8 mouse cellular contexts compared by ENCODE assay signal in genomic region chr4:155654456-155655298, GRCm38 (mm10). TPM values are rescaled to one million over a fixed set of nuclear protein-coding genes. Genes with fewer than 3 reads are reported as not detected.
DNase-seq lines count a peak whose midpoint lies in the region; ATAC-seq and TF ChIP-seq lines count a peak whose summit lies in the region.

No protein-coding gene starts in this region.

- H3K27me3 ChIP-seq in heart, adult 2 months (ENCODE audit: control insufficient read depth, insufficient read depth, low read length) = peaks cover 3% of the 10 kb centered on the region; the same call in 1 of the 2 replicates
- peaks cover 15% of the 10 kb centered on the region for H3K27me3 ChIP-seq in kidney, embryonic 16.5 days (ENCODE audit: insufficient read depth, low read length)
- no peaks in the 10 kb centered on the region for H3K27me3 ChIP-seq in small intestine, adult 2 months (ENCODE audit: control insufficient read depth, insufficient read depth, low read length)

- TF ChIP-seq EP300 in heart, adult 2 months (IDR thresholded peaks at IDR 0.05; ENCODE audit: insufficient read depth, low read depth, low read length) = no peak

- peak overlapping the region; percentile 71 for H3K4me2 ChIP-seq in kidney, embryonic 16.5 days (replicated peaks; ENCODE audit: low read depth, low read length)

- peak overlapping the region; percentile 28 for H3K4me3 ChIP-seq in heart, adult 2 months
- peak overlapping the region; percentile 53 for H3K4me3 ChIP-seq in kidney, embryonic 16.5 days (ENCODE audit: low read length)
- peak overlapping the region; percentile 67 for H3K4me3 ChIP-seq in small intestine, adult 2 months (ENCODE audit: low read depth, low read length)

- 16% methylated on average over 51 of the region's 52 CpGs for WGBS in heart, adult 2 months
- 2% methylated on average over 52 of the region's 52 CpGs for WGBS in kidney, embryonic 16.5 days
- WGBS in small intestine, adult 2 months = 2% methylated on average over 51 of the region's 52 CpGs

- no peaks in the 10 kb centered on the region for H3K36me3 ChIP-seq in heart, adult 2 months (ENCODE audit: control insufficient read depth, insufficient read depth, low read length)
- peaks cover 22% of the 10 kb centered on the region for H3K36me3 ChIP-seq in kidney, embryonic 16.5 days (ENCODE audit: insufficient read depth, low read length)
- peaks cover 29% of the 10 kb centered on the region for H3K36me3 ChIP-seq in small intestine, adult 2 months (ENCODE audit: control insufficient read depth, insufficient read depth, low read length)

- DNase-seq in layer of hippocampus, adult 11-12 months (ENCODE audit: low spot score) = peak; percentile 33
- DNase-seq in layer of hippocampus, adult 9-11 months = no peak
- peak; percentile 71 for DNase-seq in cerebellum, adult 8-10 months
- peak in 1 of 2 experiments; percentile 65 for DNase-seq in heart, adult 2 months
- peak; percentile 73 for DNase-seq in lung, postnatal 36 days
- DNase-seq in frontal cortex, postnatal 36 days (ENCODE audit: low spot score in 2 of 2) = no peak

- no peaks in the 10 kb centered on the region for H3K79me2 ChIP-seq in heart, adult 2 months (replicated peaks; ENCODE audit: control insufficient read depth, insufficient read depth, low read length)

- peak; percentile 57; the same call in 1 of the 2 replicates for ATAC-seq in kidney, embryonic 16.5 days (ENCODE audit: low FRiP score, low TSS enrichment)

- H3K9me3 ChIP-seq in kidney, embryonic 16.5 days (ENCODE audit: low read length) = no peaks in the 10 kb centered on the region

- intact Hi-C loops in heart, adult 2 months (cut with DNase I) = no loop called here

- no peak overlapping the region; the same call in 1 of the 2 replicates for H3K27ac ChIP-seq in heart, adult 2 months
- H3K27ac ChIP-seq in kidney, embryonic 16.5 days (ENCODE audit: low read length) = no peak overlapping the region
- peak overlapping the region; percentile 79 for H3K27ac ChIP-seq in small intestine, adult 2 months (ENCODE audit: insufficient read depth, low read depth, low read length)

- no peak for TF ChIP-seq CTCF in heart, adult 2 months (IDR thresholded peaks at IDR 0.05)
- no peak for TF ChIP-seq CTCF in small intestine, adult 2 months (IDR thresholded peaks at IDR 0.05; ENCODE audit: extremely low read depth, insufficient read length, insufficient replicate concordance, low read depth, low read length)

- 0 out of 2 replicates have a peak, but pooled peaks have one; percentile 20 for TF ChIP-seq POLR2A in heart, adult 2 months (IDR thresholded peaks at IDR 0.05; ENCODE audit: insufficient read depth, low read depth, low read length)
- no peak for TF ChIP-seq POLR2A in small intestine, adult 2 months (IDR thresholded peaks at IDR 0.05; ENCODE audit: low read depth, low read length)

- H3K9ac ChIP-seq in heart, adult 2 months (ENCODE audit: low read depth, low read length) = peak overlapping the region; percentile 62
- H3K9ac ChIP-seq in kidney, embryonic 16.5 days (replicated peaks; ENCODE audit: low read length) = peak overlapping the region; percentile 73

- peaks cover 2% of the 10 kb centered on the region for H3K4me1 ChIP-seq in heart, adult 2 months (ENCODE audit: control insufficient read depth, insufficient read depth, low read length)
- peaks cover 43% of the 10 kb centered on the region for H3K4me1 ChIP-seq in kidney, embryonic 16.5 days (ENCODE audit: insufficient read depth, low read length)
- H3K4me1 ChIP-seq in small intestine, adult 2 months (ENCODE audit: control insufficient read depth, insufficient read depth, insufficient read length, low read length) = peaks cover 28% of the 10 kb centered on the region

RNA-seq across cellular contexts. Expression of gene Mmp23, which starts 1.5 kb away (rescaled TPM):
- 1 to 10 TPM; 7.3 to 7.5 TPM for total RNA-seq in heart, adult 2 months (2021)
- polyA plus RNA-seq in heart, adult 2 months (2012; rRNA removed) = 20.7 and 27.0 TPM in 2 replicates
- 70.4 and 71.7 TPM in 2 replicates for polyA plus RNA-seq in kidney, embryonic 16.5 days (2015; fragmentation: Nextera tagmentation; extraction: Ambion mirVana)
- 32.6 and 55.1 TPM in 2 replicates for polyA plus RNA-seq in small intestine, adult 2 months (2012; rRNA removed)

RNA-seq across cellular contexts. Expression of gene Gm10563, which starts 9.5 kb away (rescaled TPM):
- total RNA-seq in heart, adult 2 months (2021) = not detected
- not detected in 2 replicates for polyA plus RNA-seq in heart, adult 2 months (2012; rRNA removed)
- not detected in 2 replicates for polyA plus RNA-seq in kidney, embryonic 16.5 days (2015; fragmentation: Nextera tagmentation; extraction: Ambion mirVana)
- polyA plus RNA-seq in small intestine, adult 2 months (2012; rRNA removed) = not detected in 2 replicates

RNA-seq across cellular contexts. Expression of gene Mib2, which starts 14.3 kb away (rescaled TPM):
- total RNA-seq in heart, adult 2 months (2021) = 10 to 100 TPM; 24.9 to 25.7 TPM
- 35.8 and 38.2 TPM in 2 replicates for polyA plus RNA-seq in heart, adult 2 months (2012; rRNA removed)
- polyA plus RNA-seq in kidney, embryonic 16.5 days (2015; fragmentation: Nextera tagmentation; extraction: Ambion mirVana) = 31.9 and 34.1 TPM in 2 replicates
- 46.3 and 85.4 TPM in 2 replicates for polyA plus RNA-seq in small intestine, adult 2 months (2012; rRNA removed)

RNA-seq across cellular contexts. Expression of gene Cdk11b, which starts 30.0 kb away (rescaled TPM):
- total RNA-seq in heart, adult 2 months (2021) = 10 to 100 TPM; 29.3 to 30.2 TPM
- 17.4 and 20.5 TPM in 2 replicates for polyA plus RNA-seq in heart, adult 2 months (2012; rRNA removed)
- polyA plus RNA-seq in kidney, embryonic 16.5 days (2015; fragmentation: Nextera tagmentation; extraction: Ambion mirVana) = 56.6 and 65.6 TPM in 2 replicates
- 24.6 and 51.4 TPM in 2 replicates for polyA plus RNA-seq in small intestine, adult 2 months (2012; rRNA removed)

RNA-seq across cellular contexts. Expression of gene Fndc10, which starts 39.5 kb away (rescaled TPM):
- total RNA-seq in heart, adult 2 months (2021) = 1 to 10 TPM; 1.2 to 1.5 TPM
- 3.5 and 3.9 TPM in 2 replicates for polyA plus RNA-seq in heart, adult 2 months (2012; rRNA removed)
- polyA plus RNA-seq in kidney, embryonic 16.5 days (2015; fragmentation: Nextera tagmentation; extraction: Ambion mirVana) = 2.5 and 2.8 TPM in 2 replicates
- 12.5 and 24.0 TPM in 2 replicates for polyA plus RNA-seq in small intestine, adult 2 months (2012; rRNA removed)

Comparison
In these comparisons a context has a peak if more than half of its experiments do, and no peak if none do; other contexts are left out.
1. DNase-seq: peak in layer of hippocampus, adult 11-12 months (single experiment), cerebellum, adult 8-10 months (single experiment) and lung, postnatal 36 days (single experiment); none in layer of hippocampus, adult 9-11 months (single experiment) and frontal cortex, postnatal 36 days (0 of 2).
2. Peak in every context shown above with its lines, with median percentiles within 50 percentile points of each other: H3K4me3 ChIP-seq.